Mouse (Mus musculus): ENCODE data around the gene Itpkb. TPM values are rescaled to one million over a fixed set of nuclear protein-coding genes. Genes with fewer than 3 reads are reported as not detected.
A peak's percentile ranks its signal among the peaks of the same experiment; 100 is the strongest.

Gene Itpkb
- total and polyA plus RNA-seq, 3 experiments: 4.2 to 14.4 (median 10.6) TPM

GRCm38 (mm10) chr1:180365180-180365810, 35.0 kb downstream of the Itpkb start (continued):
- no peak for TF ChIP-seq NELFE (IDR thresholded peaks at IDR 0.05; ENCODE audit: low read depth, low read length)
- no peak for TF ChIP-seq ELF1 (IDR thresholded peaks at IDR 0.05; ENCODE audit: low read depth, low read length)
- no peak for TF ChIP-seq HCFC1 (IDR thresholded peaks at IDR 0.05; ENCODE audit: low read depth, low read length)
- no peak for TF ChIP-seq EP300 (IDR thresholded peaks at IDR 0.05; ENCODE audit: low read length)

GRCm38 (mm10) chr1:180365983-180366811, 35.9 kb downstream of the Itpkb start:
- TF ChIP-seq ZNF384 (IDR thresholded peaks at IDR 0.05; ENCODE audit: low read depth, low read length) (peak; percentile 42; the same call in 1 of the 2 replicates), CHD1 (IDR thresholded peaks at IDR 0.05; ENCODE audit: low read depth, low read length) (no peak)
- H3K9ac ChIP-seq (ENCODE audit: insufficient read depth, low read depth): no peak overlapping the region
- peaks cover 11 to 73% of the 10 kb centered on the region in 2 experiments for H3K4me1 ChIP-seq (ENCODE audit: control insufficient read depth in 1 of 2, insufficient read depth in 2 of 2)
- H3K9me3 ChIP-seq (replicated peaks; ENCODE audit: low read length): no peaks in the 10 kb centered on the region
- peak overlapping the region; percentile 27; the same call in 1 of the 2 replicates for H3K4me2 ChIP-seq (ENCODE audit: insufficient read depth, low read depth, poor library complexity, severe bottlenecking)
- no peaks in the 10 kb centered on the region for H3K79me2 ChIP-seq (replicated peaks; ENCODE audit: control insufficient read depth, extremely low read depth, insufficient read depth, poor library complexity, severe bottlenecking)
- in situ Hi-C loops (cut with MboI; ENCODE audit: low pct_ligation_motif_present, low pct_unique_long_range_greater_than_20kb, low sequenced_read_pairs) (no loop called here), dilution Hi-C loops (cut with MboI; ENCODE audit: extremely low pct_ligation_motif_present, extremely low pct_unique_long_range_greater_than_20kb, low sequenced_read_pairs) (no loop called here)
- H3K27me3 ChIP-seq (replicated peaks): no peaks in the 10 kb centered on the region
- DNase-seq (ENCODE audit: extremely low read depth): peak; percentile 61
- no peak overlapping the region for H3K4me3 ChIP-seq (replicated peaks in 1 of 3; ENCODE audit: low read depth in 2 of 3, low read length in 2 of 3, poor library complexity in 1 of 3)
- H3K36me3 ChIP-seq (replicated peaks in 1 of 2; ENCODE audit: control insufficient read depth in 1 of 2, insufficient read depth in 1 of 2, low read length in 1 of 2): peaks cover 0 to 36% of the 10 kb centered on the region in 2 experiments
- H3K27ac ChIP-seq (ENCODE audit: insufficient read depth, low read depth): no peak overlapping the region

GRCm38 (mm10) chr1:180367045-180367619, 36.8 kb downstream of the Itpkb start:
- no peak overlapping the region for H3K27ac ChIP-seq (ENCODE audit: insufficient read depth, low read depth)
- no peaks in the 10 kb centered on the region for H3K9me3 ChIP-seq (replicated peaks; ENCODE audit: low read length)
- H3K79me2 ChIP-seq (replicated peaks; ENCODE audit: control insufficient read depth, extremely low read depth, insufficient read depth, poor library complexity, severe bottlenecking): no peaks in the 10 kb centered on the region
- DNase-seq (ENCODE audit: extremely low read depth): no peak
- in situ Hi-C loops (cut with MboI; ENCODE audit: low pct_ligation_motif_present, low pct_unique_long_range_greater_than_20kb, low sequenced_read_pairs) (no loop called here), dilution Hi-C loops (cut with MboI; ENCODE audit: extremely low pct_ligation_motif_present, extremely low pct_unique_long_range_greater_than_20kb, low sequenced_read_pairs) (no loop called here)
- no peak overlapping the region for H3K9ac ChIP-seq (ENCODE audit: insufficient read depth, low read depth)
- no peaks in the 10 kb centered on the region for H3K27me3 ChIP-seq (replicated peaks)
- TF ChIP-seq HCFC1 (IDR thresholded peaks at IDR 0.05; ENCODE audit: low read depth, low read length): no peak
- no peak for TF ChIP-seq JUN (IDR thresholded peaks at IDR 0.05; ENCODE audit: insufficient read depth, low read depth, low read length)
- TF ChIP-seq IRF4 (IDR thresholded peaks at IDR 0.05; ENCODE audit: low read depth, low read length): no peak
- no peak for TF ChIP-seq UBTF (IDR thresholded peaks at IDR 0.05; ENCODE audit: low read depth, low read length)
- no peak for TF ChIP-seq TBP (conservative IDR thresholded peaks at IDR 0.05; ENCODE audit: low read depth, low read length)
- peaks cover 0 to 34% of the 10 kb centered on the region in 2 experiments for H3K36me3 ChIP-seq (replicated peaks in 1 of 2; ENCODE audit: control insufficient read depth in 1 of 2, insufficient read depth in 1 of 2, low read length in 1 of 2)
- H3K4me1 ChIP-seq (ENCODE audit: control insufficient read depth in 1 of 2, insufficient read depth in 2 of 2): peaks cover 11 to 72% of the 10 kb centered on the region in 2 experiments
- H3K4me2 ChIP-seq (ENCODE audit: insufficient read depth, low read depth, poor library complexity, severe bottlenecking): 0 out of 2 replicates have a peak overlapping the region, but pooled peaks have one; percentile 18
- no peak overlapping the region for H3K4me3 ChIP-seq (replicated peaks in 1 of 3; ENCODE audit: low read depth in 2 of 3, low read length in 2 of 3, poor library complexity in 1 of 3)

Measured in CH12.LX (cell line).